Mouse (Mus musculus) ES-Bruce4 (cell line): Measurements from ENCODE around the gene Chchd3. TPM values are rescaled to one million over a fixed set of nuclear protein-coding genes. Genes with fewer than 3 reads are reported as not detected.
A peak's percentile ranks its signal among the peaks of the same experiment; 100 is the strongest.

Source experiments
- H3K27ac ChIP-seq: 2 replicates; pipeline ENCODE4 v1.5.1; 2012; ENCODE audit warnings: low read length, inconsistent platforms; ENCODE audit not compliant: insufficient read depth
- H3K27me3 ChIP-seq: 2 replicates; pipeline ENCODE4 v1.6.1; 2012; ENCODE audit warnings: mild to moderate bottlenecking, low read length, inconsistent platforms; ENCODE audit not compliant: control insufficient read depth, poor library complexity, insufficient read depth, severe bottlenecking
- H3K36me3 ChIP-seq: 2 replicates; pipeline ENCODE4 v1.6.1; 2012; ENCODE audit warnings: inconsistent platforms, mild to moderate bottlenecking, low read length, moderate library complexity; ENCODE audit not compliant: control insufficient read depth, poor library complexity, insufficient read depth, severe bottlenecking
- H3K4me1 ChIP-seq: one replicate; pipeline ENCODE4 v1.8.1; 2011; ENCODE audit warnings: low read length; ENCODE audit not compliant: control insufficient read depth, insufficient read depth
- H3K4me3 ChIP-seq: 2 replicates; pipeline ENCODE4 v1.5.1; 2011; ENCODE audit warnings: low read depth, mild to moderate bottlenecking, low read length
- H3K9ac ChIP-seq: 2 replicates; pipeline ENCODE4 v1.6.1; 2012; ENCODE audit warnings: low read depth, mild to moderate bottlenecking, inconsistent platforms; ENCODE audit not compliant: poor library complexity, severe bottlenecking
- H3K9me3 ChIP-seq: replicated peaks from 2 replicates; pipeline ENCODE4 v1.6.1; 2012; ENCODE audit warnings: mild to moderate bottlenecking, low read length, inconsistent platforms; ENCODE audit not compliant: control insufficient read depth, poor library complexity, insufficient read depth, severe bottlenecking
- CTCF ChIP-seq: IDR thresholded peaks from one replicate; pipeline ENCODE4 v1.8.1; 2011; ENCODE audit warnings: low read depth, low read length
- EP300 ChIP-seq: IDR thresholded peaks from 2 replicates; pipeline ENCODE4 v1.6.1; 2011; ENCODE audit warnings: low read depth, low read length; ENCODE audit not compliant: insufficient read depth
- POLR2A ChIP-seq: IDR thresholded peaks from one replicate; pipeline ENCODE4 v1.8.1; 2011; ENCODE audit warnings: low read length; ENCODE audit not compliant: insufficient read depth
- polyA plus RNA-seq: library from polyadenylated mRNA; stranded (reverse); fragments of >200 nt; gene quantifications from 2 replicates; pipeline ENCODE4 v1.2.4, GENCODE M21; 2011; ENCODE audit warnings: low read depth; ENCODE audit not compliant: missing spikeins, insufficient read depth, insufficient read length

The Chchd3 gene
- polyA plus RNA-seq, 1 experiment, result 82.9 TPM

GRCm38 (mm10) chr6:32848974-32849373 is 211.1 kb downstream of the Chchd3 start:
- no peaks in the 10 kb centered on the region for H3K9me3 ChIP-seq
- no peaks in the 10 kb centered on the region for H3K36me3 ChIP-seq
- no peak overlapping the region for H3K27ac ChIP-seq
- H3K4me1 ChIP-seq, result no peaks in the 10 kb centered on the region
- H3K27me3 ChIP-seq, result no peaks in the 10 kb centered on the region
- no peak overlapping the region for H3K9ac ChIP-seq
- no peak overlapping the region for H3K4me3 ChIP-seq
- TF ChIP-seq EP300 (no peak), CTCF (no peak), POLR2A (no peak)

DNA sequence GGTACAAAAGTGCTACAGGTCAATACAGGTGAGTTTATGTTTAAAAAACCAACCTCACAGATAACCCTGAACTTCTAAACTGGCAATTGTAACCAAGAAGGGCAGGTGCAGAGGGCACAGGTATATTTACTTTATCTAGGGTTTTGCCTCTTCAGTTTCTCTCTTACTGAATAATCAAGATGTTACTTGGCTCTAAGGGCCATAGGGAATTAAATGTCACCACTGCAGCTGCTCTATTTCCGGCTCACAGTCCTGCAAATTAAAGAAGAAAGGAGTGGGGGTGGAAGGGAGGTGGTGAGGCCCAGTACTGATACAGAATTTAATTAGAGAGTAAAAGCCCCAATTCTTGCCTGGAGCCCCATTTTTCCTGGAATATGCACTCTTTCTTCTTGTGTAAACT is 214.6 kb downstream of the Chchd3 start:
- no peak for TF ChIP-seq POLR2A
- no peak for TF ChIP-seq CTCF
- no peak for TF ChIP-seq EP300
- H3K27ac ChIP-seq, result no peak overlapping the region

DNA sequence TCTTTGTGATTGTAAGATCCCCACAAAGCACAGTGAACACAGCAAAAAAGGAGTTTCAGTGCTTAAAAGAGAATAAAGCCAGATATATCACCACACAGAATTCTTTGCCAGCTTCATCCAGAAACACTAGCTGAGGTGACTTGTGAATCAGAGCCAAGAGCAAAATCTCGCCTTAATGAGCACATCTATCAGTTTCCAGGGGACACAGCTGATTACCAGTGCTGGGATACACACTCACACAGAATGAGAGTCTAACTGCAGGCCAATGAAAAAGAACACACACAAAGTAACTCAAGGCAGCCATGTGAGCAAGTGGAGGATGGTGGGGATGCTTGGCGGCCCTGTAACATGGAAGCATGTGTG is 222.1 kb downstream of the Chchd3 start:
- Histone ChIP-seq H3K4me1 (peaks cover 2% of the 10 kb centered on the region), H3K27me3 (no peaks in the 10 kb centered on the region), H3K4me3 (no peak overlapping the region), H3K36me3 (no peaks in the 10 kb centered on the region; the same call in 1 of the 2 replicates), H3K9me3 (peaks cover 14% of the 10 kb centered on the region), H3K9ac (no peak overlapping the region), H3K27ac (peak overlapping the region; percentile 20; the same call in 1 of the 2 replicates)
- TF ChIP-seq CTCF (no peak), POLR2A (no peak), EP300 (no peak)

More for the DNA sequence above, 214.6 kb downstream of the Chchd3 start:
- Histone ChIP-seq H3K9me3 (no peaks in the 10 kb centered on the region), H3K4me3 (no peak overlapping the region), H3K4me1 (no peaks in the 10 kb centered on the region), H3K27me3 (no peaks in the 10 kb centered on the region), H3K9ac (no peak overlapping the region), H3K36me3 (no peaks in the 10 kb centered on the region)

DNA sequence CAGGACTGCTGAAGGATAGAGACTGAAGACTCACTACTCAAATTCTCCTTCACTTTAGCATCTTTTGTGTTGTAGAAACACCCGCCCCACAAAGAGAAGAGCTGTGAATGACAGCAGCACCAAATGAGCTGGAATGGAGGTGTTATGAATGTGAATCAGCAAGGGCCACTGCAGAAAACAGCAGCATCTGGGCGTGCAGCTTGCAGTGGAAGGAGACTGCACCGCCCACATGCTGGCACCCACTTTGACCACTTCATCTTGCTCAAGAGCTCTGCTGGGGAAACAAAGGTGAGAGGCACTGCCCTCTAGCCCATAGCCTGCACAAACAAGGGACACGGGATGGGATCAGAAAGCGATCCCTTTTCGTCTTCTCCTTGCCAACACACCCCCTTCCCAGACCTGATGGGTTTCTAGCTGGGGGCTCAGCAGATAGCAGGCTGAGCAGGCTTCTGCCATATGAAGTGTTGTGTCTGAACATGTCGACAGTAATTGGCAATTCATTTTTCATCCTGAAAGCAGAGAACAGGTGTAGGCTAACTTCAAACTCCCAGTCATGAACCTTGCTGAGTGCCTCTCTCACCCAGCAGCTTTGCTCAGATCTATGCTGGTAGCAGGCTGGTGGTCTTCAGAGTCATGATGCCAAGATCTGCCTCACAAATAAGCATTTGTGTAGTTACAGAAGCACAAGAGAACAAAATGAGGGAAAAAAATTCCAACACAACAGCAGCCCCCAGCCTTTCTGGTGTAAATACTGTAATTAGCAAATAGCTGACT is 222.7 kb downstream of the Chchd3 start:
- TF ChIP-seq POLR2A (no peak), EP300 (peak; percentile 46; the same call in 1 of the 2 replicates)
- Histone ChIP-seq H3K36me3 (no peaks in the 10 kb centered on the region; the same call in 1 of the 2 replicates), H3K27ac (peak overlapping the region; percentile 71)

GRCm38 (mm10) chr6:32823856-32824620 is 236.0 kb downstream of the Chchd3 start:
- no peak for TF ChIP-seq POLR2A
- TF ChIP-seq EP300, result no peak
- TF ChIP-seq CTCF, result no peak
- H3K27ac ChIP-seq, result no peak overlapping the region

More for the DNA sequence above, 222.7 kb downstream of the Chchd3 start:
- peaks cover 2% of the 10 kb centered on the region for H3K4me1 ChIP-seq
- H3K27me3 ChIP-seq, result no peaks in the 10 kb centered on the region
- peaks cover 16% of the 10 kb centered on the region for H3K9me3 ChIP-seq
- no peak overlapping the region for H3K9ac ChIP-seq
- H3K4me3 ChIP-seq, result no peak overlapping the region

More at GRCm38 (mm10) chr6:32823856-32824620, 236.0 kb downstream of the Chchd3 start:
- H3K9me3 ChIP-seq, result peaks cover 3% of the 10 kb centered on the region; the same call in 1 of the 2 replicates
- no peaks in the 10 kb centered on the region; the same call in 1 of the 2 replicates for H3K36me3 ChIP-seq
- H3K9ac ChIP-seq, result no peak overlapping the region
- H3K27me3 ChIP-seq, result no peaks in the 10 kb centered on the region
- no peaks in the 10 kb centered on the region for H3K4me1 ChIP-seq
- H3K4me3 ChIP-seq, result no peak overlapping the region
